Mouse (Mus musculus): ENCODE measurements around the gene Tshz3.

Gene Tshz3

GRCm38 (mm10) chr7:36786713-36787421 is 88.9 kb downstream of the Tshz3 start:
- no peak for DNase-seq

- no peak for DNase-seq
These were observed 98.7 kb downstream of the Tshz3 start for GRCm38 (mm10) chr7:36796392-36797187.
